Mouse (Mus musculus) bone marrow macrophage, adult 2 months (primary cell): ENCODE data around the gene Sox3. TPM values are rescaled to one million over a fixed set of nuclear protein-coding genes. Genes with fewer than 3 reads are reported as not detected.

Experiments
- H3K27ac ChIP-seq: 2 replicates; pipeline ENCODE4 v1.5.1; 2012; ENCODE audit warnings: low read depth, low read length; ENCODE audit not compliant: insufficient read depth
- H3K4me1 ChIP-seq: 2 replicates; pipeline ENCODE4 v1.6.1; 2012; ENCODE audit warnings: low read length; ENCODE audit not compliant: control insufficient read depth, insufficient read depth
- H3K4me3 ChIP-seq: 2 replicates; pipeline ENCODE4 v1.5.1; 2012; ENCODE audit warnings: mild to moderate bottlenecking, low read length, moderate library complexity; ENCODE audit not compliant: insufficient read depth
- CTCF ChIP-seq: IDR thresholded peaks from 2 replicates; pipeline ENCODE4 v1.5.1; 2012; ENCODE audit warnings: low read depth, mild to moderate bottlenecking, low read length, moderate library complexity
- POLR2A ChIP-seq: IDR thresholded peaks from 2 replicates; pipeline ENCODE4 v1.6.1; 2012; ENCODE audit warnings: mild to moderate bottlenecking, low read depth, low read length, borderline replicate concordance
- polyA plus RNA-seq: library from polyadenylated mRNA; stranded (reverse); fragments of >200 nt; gene quantifications from 2 replicates; pipeline ENCODE4 v1.2.4, GENCODE M21; 2012; ENCODE audit not compliant: missing spikeins, insufficient read depth, insufficient read length

Gene Sox3
- polyA plus RNA-seq, 1 experiment, result not detected

DNA sequence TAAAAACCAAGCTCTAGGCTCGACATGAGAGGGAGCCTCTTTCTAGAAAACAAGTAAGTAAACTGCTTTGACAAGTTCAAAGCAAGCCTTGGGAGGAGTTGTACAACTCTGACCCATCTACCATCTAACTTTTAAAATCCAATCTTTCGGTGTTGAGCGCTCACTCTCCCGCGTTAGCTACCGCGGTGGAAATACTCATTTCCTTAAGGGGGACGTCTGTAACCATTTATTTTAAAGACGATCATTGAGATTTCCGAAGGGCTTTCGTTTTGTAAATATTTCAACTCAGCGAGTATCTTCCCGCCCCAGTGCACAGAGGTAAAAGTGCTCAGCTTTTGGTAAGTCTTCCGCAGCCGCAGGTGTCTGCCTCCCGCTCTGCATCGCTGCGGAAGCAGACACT, 2.6 kb downstream of the Sox3 start:
- H3K4me3 ChIP-seq, result peak overlapping the region; percentile 30
- no peak overlapping the region for H3K27ac ChIP-seq
- no peak for TF ChIP-seq CTCF
- no peak for TF ChIP-seq POLR2A
- H3K4me1 ChIP-seq, result no peaks in the 10 kb centered on the region

- H3K4me1 ChIP-seq, result no peaks in the 10 kb centered on the region
- TF ChIP-seq POLR2A (no peak), CTCF (no peak)
- H3K4me3 ChIP-seq, result no peak overlapping the region
- no peak overlapping the region for H3K27ac ChIP-seq
These were observed 3.2 kb downstream of the Sox3 start for GRCm38 (mm10) chrX:60889956-60890485.
